Mouse (Mus musculus) olfactory bulb, adult 2 months (tissue): ENCODE measurements around the gene Rbfox2.

Experiments
- CTCF ChIP-seq: fragments of 200-500 bp; IDR thresholded peaks from 2 replicates; pipeline ENCODE4 v1.5.1; 2012; ENCODE audit warnings: low read depth, mild to moderate bottlenecking, low read length, moderate library complexity; ENCODE audit not compliant: insufficient read depth
- POLR2A ChIP-seq: fragments of 200-500 bp; IDR thresholded peaks from 2 replicates; pipeline ENCODE4 v1.6.1; 2012; ENCODE audit warnings: mild to moderate bottlenecking, low read depth, low read length, moderate library complexity; ENCODE audit not compliant: insufficient read depth

DNA sequence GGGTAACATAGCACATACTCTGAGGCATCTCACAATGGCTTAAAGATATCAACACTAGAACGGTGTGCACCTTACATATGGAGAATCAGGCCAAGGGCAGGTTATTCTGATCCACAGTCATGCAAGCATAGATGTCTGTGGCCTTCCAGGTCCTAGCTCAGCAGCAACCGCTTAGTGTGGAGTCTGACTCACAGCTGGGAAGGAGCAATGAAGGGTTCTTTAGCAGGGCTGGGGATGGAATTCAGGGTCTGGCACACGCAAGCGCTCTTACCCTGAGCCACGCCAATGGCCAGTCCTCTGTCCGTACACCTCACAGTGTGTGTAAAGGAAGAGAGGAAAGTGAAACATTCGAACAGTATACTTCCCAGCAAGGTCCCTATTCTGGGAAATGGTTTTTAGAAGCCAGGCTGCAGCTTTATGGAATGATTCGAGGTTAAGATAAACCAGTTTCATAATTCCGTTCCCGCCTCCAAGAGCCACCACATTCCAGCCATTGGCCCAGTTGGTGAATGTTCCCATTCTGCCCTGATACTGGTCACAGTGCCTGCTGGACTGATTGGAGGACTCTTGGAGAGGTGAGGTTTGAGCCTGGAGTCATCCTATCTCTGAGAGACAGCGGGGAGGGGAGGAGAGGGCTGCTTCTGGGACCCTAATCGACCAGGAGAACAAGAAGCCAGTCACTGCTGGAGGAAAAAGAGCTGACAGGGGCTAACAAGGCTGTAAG lies 262.0 kb downstream of the Rbfox2 start, which contains the start of gene Apol6:
- no peak for TF ChIP-seq POLR2A
- no peak for TF ChIP-seq CTCF
